Mouse (Mus musculus) intestine, postnatal 0 days (tissue): ENCODE data around the gene Pakap. TPM values are rescaled to one million over a fixed set of nuclear protein-coding genes. Genes with fewer than 3 reads are reported as not detected.

Source experiments
- ATAC-seq: fragments of 200-750 bp; cut with Nextera tagmentation; 2 replicates; pipeline ENCODE4 v1.8.0; 2017; ENCODE audit warnings: mild to moderate bottlenecking, moderate TSS enrichment, moderate library complexity
- H3K27ac ChIP-seq: fragments of 300-500 bp; sonication (generic); 2 replicates; pipeline ENCODE4 v1.5.1; 2014; ENCODE audit warnings: mild to moderate bottlenecking, low read depth, low read length, moderate library complexity
- H3K27me3 ChIP-seq: fragments of 300-500 bp; sonication (generic); replicated peaks from 2 replicates; pipeline ENCODE4 v1.6.1; 2014; ENCODE audit warnings: low read length, mixed read lengths; ENCODE audit not compliant: control insufficient read depth, insufficient read depth
- H3K36me3 ChIP-seq: fragments of 300-500 bp; sonication (generic); 2 replicates; pipeline ENCODE4 v1.6.1; 2014; ENCODE audit warnings: mild to moderate bottlenecking, moderate library complexity; ENCODE audit not compliant: control insufficient read depth, insufficient read depth
- H3K4me1 ChIP-seq: fragments of 300-500 bp; sonication (generic); replicated peaks from 2 replicates; pipeline ENCODE4 v1.6.1; 2014; ENCODE audit warnings: antibody characterized with exemption, low read length, mixed read lengths; ENCODE audit not compliant: control insufficient read depth, insufficient read depth
- H3K4me2 ChIP-seq: fragments of 300-500 bp; sonication (generic); replicated peaks from 2 replicates; pipeline ENCODE4 v1.6.1; 2014; ENCODE audit warnings: low read depth, mild to moderate bottlenecking, moderate library complexity
- H3K4me3 ChIP-seq: fragments of 300-500 bp; sonication (generic); 2 replicates; pipeline ENCODE4 v1.5.1; 2014; ENCODE audit warnings: low read depth, low read length
- H3K9ac ChIP-seq: fragments of 300-500 bp; sonication (generic); 2 replicates; pipeline ENCODE4 v1.6.1; 2014; ENCODE audit warnings: mild to moderate bottlenecking, low read depth, low read length
- H3K9me3 ChIP-seq: fragments of 300-500 bp; sonication (generic); 2 replicates; pipeline ENCODE4 v1.6.1; 2016; ENCODE audit warnings: mixed run types; ENCODE audit not compliant: control insufficient read depth
- CTCF ChIP-seq: sonication (generic); IDR thresholded peaks from 2 replicates; pipeline ENCODE4 v1.5.1; 2016; ENCODE audit warnings: low read depth, mild to moderate bottlenecking, control low read depth, antibody characterized with exemption, moderate library complexity
- WGBS: fragments of 180-500 bp; shearing (Covaris S2); extraction: QIAGEN DNeasy Blood & Tissue Kit; methylation state at CpG from one replicate; pipeline ENCODE4 v1.1.7; 2014; 5-methylcytosine and 5-hydroxymethylcytosine counted together
- polyA plus RNA-seq: library from polyadenylated mRNA; unstranded; fragments of >200 nt; fragmentation: Nextera tagmentation; extraction: Ambion mirVana; gene quantifications from 2 replicates; pipeline ENCODE4 v1.2.1, GENCODE M21; 2015

Pakap gene
- polyA plus RNA-seq, 1 experiment from 2014 or later: 8.6 TPM

GRCm38 (mm10) chr4:57651547-57651946 lies 83.6 kb downstream of the Pakap start:
- Histone ChIP-seq H3K4me2 (no peak overlapping the region), H3K4me3 (no peak overlapping the region), H3K36me3 (no peaks in the 10 kb centered on the region), H3K27ac (no peak overlapping the region), H3K9me3 (no peaks in the 10 kb centered on the region), H3K27me3 (no peaks in the 10 kb centered on the region), H3K9ac (no peak overlapping the region), H3K4me1 (no peaks in the 10 kb centered on the region)
- WGBS: 86% methylated on average over 8 of the region's 8 CpGs
- no peak for ATAC-seq
- TF ChIP-seq CTCF: no peak

DNA sequence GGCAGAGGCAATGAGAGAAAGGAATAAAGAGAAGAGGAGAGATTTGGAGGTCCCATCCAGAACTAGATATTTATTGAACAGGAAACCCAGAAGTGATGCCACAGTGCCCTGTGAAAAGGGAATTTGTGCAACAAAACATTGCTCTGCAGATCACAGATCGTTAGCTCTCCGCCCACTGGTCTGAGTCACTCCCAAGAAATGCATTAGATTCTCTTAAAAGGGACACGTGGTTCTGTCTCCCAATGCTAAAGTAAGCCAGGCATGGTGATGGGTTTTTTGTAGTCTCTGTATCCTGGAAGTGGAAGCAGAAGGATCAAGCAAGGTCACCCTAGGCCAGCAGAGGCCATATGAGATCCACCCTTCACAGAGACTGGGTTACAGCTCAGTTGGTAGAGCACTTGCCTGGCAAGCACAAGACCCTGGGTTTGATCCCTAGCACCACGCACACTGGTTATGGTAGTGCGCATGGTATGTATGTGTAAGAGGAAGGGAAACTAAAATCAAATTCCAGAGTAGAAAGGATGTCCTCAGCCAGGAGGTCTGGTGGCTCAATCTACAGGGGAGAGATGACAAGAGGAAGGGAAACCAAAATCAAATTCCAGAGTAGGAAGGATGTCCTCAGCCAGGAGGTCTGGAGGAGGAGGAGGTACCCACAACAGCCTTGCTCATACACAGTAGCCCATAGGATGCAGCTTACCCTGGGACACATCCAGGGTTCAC lies 84.4 kb downstream of the Pakap start:
- H3K36me3 ChIP-seq: no peaks in the 10 kb centered on the region
- no peak overlapping the region for H3K9ac ChIP-seq
- no peak overlapping the region for H3K27ac ChIP-seq
- no peak for TF ChIP-seq CTCF
- 72% methylated on average over 5 of the region's 5 CpGs for WGBS
- no peaks in the 10 kb centered on the region for H3K27me3 ChIP-seq
- H3K4me1 ChIP-seq: no peaks in the 10 kb centered on the region
- ATAC-seq: no peak
- no peak overlapping the region for H3K4me2 ChIP-seq
- H3K9me3 ChIP-seq: no peaks in the 10 kb centered on the region
- H3K4me3 ChIP-seq: no peak overlapping the region

DNA sequence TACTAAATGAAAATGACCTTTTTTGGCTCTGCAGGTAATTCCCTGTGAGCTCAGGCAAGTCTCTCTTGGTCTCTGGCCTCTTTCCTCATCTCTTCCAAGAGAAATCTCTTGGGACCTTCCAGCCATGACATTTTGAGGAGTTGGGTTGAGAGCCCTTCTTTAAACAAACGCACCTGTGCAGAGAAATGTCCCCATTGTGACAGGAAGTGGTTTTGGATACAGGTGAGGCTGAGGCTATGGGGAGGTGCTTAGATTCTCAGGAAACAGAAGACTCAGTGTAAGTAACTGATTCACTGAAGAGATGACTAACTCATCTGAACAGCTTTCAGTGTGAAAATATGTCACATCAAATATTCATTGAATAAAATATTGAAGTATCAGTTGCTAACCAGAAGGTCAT lies 88.0 kb downstream of the Pakap start:
- WGBS: 82% methylated on average over 1 of the region's 1 CpGs
- ATAC-seq: no peak
- H3K4me2 ChIP-seq: no peak overlapping the region

GRCm38 (mm10) chr4:57656388-57656787 lies 88.4 kb downstream of the Pakap start:
- 96% methylated on average over 12 of the region's 12 CpGs for WGBS
- H3K4me2 ChIP-seq: no peak overlapping the region

More for the DNA sequence above, 88.0 kb downstream of the Pakap start:
- no peak for TF ChIP-seq CTCF
- no peak overlapping the region for H3K9ac ChIP-seq
- H3K27me3 ChIP-seq: no peaks in the 10 kb centered on the region
- H3K36me3 ChIP-seq: no peaks in the 10 kb centered on the region
- H3K9me3 ChIP-seq: no peaks in the 10 kb centered on the region
- no peaks in the 10 kb centered on the region for H3K4me1 ChIP-seq
- H3K4me3 ChIP-seq: no peak overlapping the region
- no peak overlapping the region for H3K27ac ChIP-seq

GRCm38 (mm10) chr4:57656861-57657260 lies 88.9 kb downstream of the Pakap start:
- no peak overlapping the region for H3K27ac ChIP-seq
- H3K9ac ChIP-seq: no peak overlapping the region
- no peaks in the 10 kb centered on the region for H3K27me3 ChIP-seq
- WGBS: 85% methylated on average over 3 of the region's 3 CpGs
- no peak for ATAC-seq
- no peaks in the 10 kb centered on the region for H3K4me1 ChIP-seq
- no peak overlapping the region for H3K4me2 ChIP-seq
- H3K4me3 ChIP-seq: no peak overlapping the region
- 0 out of 2 replicates have a peak, but pooled peaks have one; percentile 24 for TF ChIP-seq CTCF
- H3K9me3 ChIP-seq: no peaks in the 10 kb centered on the region
- no peaks in the 10 kb centered on the region for H3K36me3 ChIP-seq

More at GRCm38 (mm10) chr4:57656388-57656787, 88.4 kb downstream of the Pakap start:
- H3K36me3 ChIP-seq: no peaks in the 10 kb centered on the region
- no peaks in the 10 kb centered on the region for H3K9me3 ChIP-seq
- H3K4me1 ChIP-seq: no peaks in the 10 kb centered on the region
- no peak overlapping the region for H3K27ac ChIP-seq
- TF ChIP-seq CTCF: no peak
- H3K4me3 ChIP-seq: no peak overlapping the region
- H3K9ac ChIP-seq: no peak overlapping the region
- H3K27me3 ChIP-seq: no peaks in the 10 kb centered on the region
- no peak for ATAC-seq

DNA sequence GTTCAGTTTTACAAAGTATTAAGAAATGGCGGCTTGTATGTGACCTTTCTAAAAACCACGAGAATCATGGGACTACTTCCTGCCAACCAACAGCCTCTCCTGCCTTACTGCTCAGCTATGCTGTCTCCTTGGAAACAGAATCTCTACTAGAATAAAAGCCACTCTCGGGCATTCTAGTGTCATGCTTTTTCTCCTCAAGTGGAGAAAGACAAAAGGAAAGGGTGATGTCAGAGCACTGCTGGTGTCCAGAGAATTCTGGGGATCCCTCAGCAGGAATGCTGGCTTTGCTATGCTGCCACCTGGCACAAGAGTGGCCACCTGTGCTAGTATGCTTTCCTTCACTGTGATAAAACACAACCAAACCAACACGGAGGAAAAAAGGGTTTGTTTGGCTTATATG lies 92.5 kb downstream of the Pakap start:
- Histone ChIP-seq H3K9ac (no peak overlapping the region), H3K4me2 (no peak overlapping the region), H3K9me3 (no peaks in the 10 kb centered on the region), H3K27ac (no peak overlapping the region), H3K4me1 (no peaks in the 10 kb centered on the region), H3K27me3 (no peaks in the 10 kb centered on the region), H3K36me3 (no peaks in the 10 kb centered on the region), H3K4me3 (no peak overlapping the region)
- TF ChIP-seq CTCF: no peak
- ATAC-seq: no peak
- WGBS: 25% methylated on average over 4 of the region's 4 CpGs
